Mouse (Mus musculus) urinary bladder, postnatal 4 days (tissue): ENCODE measurements at regions not wholly inside any gene's neighbourhood (a gene's known extent, or its start where the extent isn't known, plus 50 kb on each side); places are given as distances from the start of the nearest gene placed in this dataset.

Experiments used
- DNase-seq, 2 experiments: peaks; one replicate each; pipeline ENCODE4 v3.0.0; 2021 to 2022; ENCODE audit warnings: low spot score in 2 of 2

DNA sequence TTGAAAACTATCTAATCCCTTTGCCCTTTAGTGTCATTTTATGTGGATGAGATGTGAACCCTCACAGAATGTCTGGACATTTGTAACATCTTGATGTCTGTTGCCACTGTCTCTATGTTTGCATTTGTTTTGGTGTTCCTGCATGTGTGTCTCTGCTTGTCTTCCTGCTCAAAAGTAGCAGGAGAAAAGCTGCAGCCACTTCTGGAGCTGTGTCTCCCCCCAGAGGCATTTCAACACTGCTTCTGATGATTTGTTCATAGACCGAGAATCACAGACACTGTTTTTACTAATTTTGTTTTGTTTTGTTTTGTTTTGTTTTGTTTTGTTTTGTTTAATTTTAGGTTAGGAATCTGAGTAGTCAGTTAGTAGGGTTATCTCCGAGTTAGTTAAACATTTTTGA, 883.8 kb downstream of the Gbe1 start:
- DNase-seq: no peak

DNA sequence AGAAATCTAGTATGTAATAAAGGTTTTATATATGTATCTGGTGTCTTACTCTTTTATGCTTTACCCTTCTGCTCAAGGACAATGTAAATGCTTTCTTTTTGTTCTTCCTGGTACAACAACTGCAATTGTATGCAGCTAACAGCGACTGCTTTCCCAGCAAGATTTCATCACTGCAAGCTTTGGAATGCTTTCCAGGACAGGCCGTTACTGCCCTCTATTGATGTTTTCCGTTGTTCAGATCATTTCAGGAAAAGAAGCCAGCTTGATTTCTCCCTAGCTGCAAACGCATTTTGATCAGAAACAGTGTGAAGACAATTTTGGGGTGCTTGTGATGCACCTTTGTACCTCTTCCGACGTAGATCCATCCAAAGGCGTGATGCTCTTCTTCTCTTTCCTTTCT, 895.1 kb downstream of the Gbe1 start:
- DNase-seq: no peak

- DNase-seq: no peak
Measured at GRCm38 (mm10) chr16:71224469-71224868, 910.7 kb downstream of the Gbe1 start.

DNA sequence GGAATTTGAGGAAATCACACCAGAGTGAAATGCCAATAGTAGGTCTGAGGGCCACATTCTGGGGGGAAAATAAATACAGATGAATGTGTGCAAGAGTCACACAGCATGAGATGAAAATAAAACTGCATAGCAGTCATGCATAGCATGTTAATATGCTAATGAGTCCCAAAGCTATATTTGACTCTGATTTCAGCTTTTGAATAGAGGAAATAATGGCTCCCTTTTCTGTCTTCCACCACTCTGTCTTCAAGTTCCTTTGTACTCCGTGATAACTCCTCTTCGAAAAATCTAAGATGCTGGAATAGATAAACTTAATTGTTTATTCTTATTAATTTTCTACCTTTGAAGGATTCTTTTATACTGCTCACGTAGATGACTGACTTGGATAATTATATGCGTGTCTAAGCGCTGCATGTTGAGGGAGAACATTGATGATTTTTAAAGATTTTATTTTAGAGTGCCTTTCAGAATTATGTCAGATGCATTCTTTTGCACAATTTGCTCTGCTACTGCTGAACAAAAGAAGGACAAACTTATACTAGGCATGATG, 916.4 kb downstream of the Gbe1 start:
- no peak for DNase-seq

DNA sequence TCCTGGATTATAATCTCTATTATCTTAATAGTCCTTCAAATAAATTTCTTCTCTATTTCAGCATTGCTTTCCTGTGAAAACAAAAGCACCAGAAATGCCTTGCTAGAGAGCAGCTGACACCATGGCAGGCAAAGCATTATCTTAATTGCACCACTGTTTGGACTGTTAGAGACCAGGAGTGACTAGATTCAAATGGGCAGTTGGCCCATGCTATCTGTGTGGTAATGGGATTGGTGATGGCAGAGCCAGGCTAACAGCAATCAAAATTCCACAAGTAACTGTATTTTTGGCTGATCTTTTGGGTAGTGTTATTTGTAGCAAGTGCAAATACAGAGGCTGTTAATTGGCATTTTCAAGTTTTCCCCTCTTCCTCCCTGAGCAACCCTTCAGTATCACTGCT, 929.3 kb downstream of the Gbe1 start:
- no peak for DNase-seq

GRCm38 (mm10) chr16:71243480-71243879, 929.7 kb downstream of the Gbe1 start:
- DNase-seq: no peak

GRCm38 (mm10) chr16:71247516-71248139, 933.9 kb downstream of the Gbe1 start:
- DNase-seq: peak; percentile 20 to 72

- no peak for DNase-seq
Measured at GRCm38 (mm10) chr16:71255740-71256139, 942.0 kb downstream of the Gbe1 start.

- DNase-seq: no peak
Measured at GRCm38 (mm10) chr16:71256175-71256574, 942.4 kb downstream of the Gbe1 start.

- DNase-seq: no peak
Measured at GRCm38 (mm10) chr16:71267191-71267590, 953.4 kb downstream of the Gbe1 start.
